Mouse (Mus musculus) MEL (cell line): ENCODE measurements around the gene Lats2. TPM values are rescaled to one million over a fixed set of nuclear protein-coding genes. Genes with fewer than 3 reads are reported as not detected.
A peak's percentile ranks its signal among the peaks of the same experiment; 100 is the strongest.

Experiments
- DNase-seq: peaks from one replicate; pipeline ENCODE4 v3.0.0; 2011; ENCODE audit warnings: low read depth, low spot score
- H3K27ac ChIP-seq: 2 replicates; pipeline ENCODE4 v1.5.1; 2012; ENCODE audit warnings: low read depth, mild to moderate bottlenecking, control low read depth, low read length, moderate library complexity; ENCODE audit not compliant: control insufficient read depth
- H3K27me3 ChIP-seq, 2 experiments: fragments of 150-350 bp in 1 of 2; sonication (generic) in 1 of 2; 2 replicates each; pipeline ENCODE4 v1.6.1; 2012; ENCODE audit warnings: low read length in 2 of 2, mild to moderate bottlenecking in 2 of 2, improper control_type of control experiment in 1 of 2, moderate library complexity in 1 of 2; ENCODE audit not compliant: insufficient read depth in 2 of 2, control insufficient read depth in 1 of 2
- H3K36me3 ChIP-seq, 2 experiments: 2 replicates each; pipeline ENCODE4 v1.6.1; 2012 to 2014; ENCODE audit warnings: low read length in 2 of 2, improper control_type of control experiment in 1 of 2, inconsistent platforms in 1 of 2, mild to moderate bottlenecking in 1 of 2; ENCODE audit not compliant: insufficient read depth in 2 of 2, control insufficient read depth in 1 of 2
- H3K4me1 ChIP-seq, 2 experiments: fragments of 150-350 bp in 1 of 2; sonication (generic) in 1 of 2; 2 replicates each; pipeline ENCODE4 v1.6.1; 2012; ENCODE audit warnings: low read length in 2 of 2, improper control_type of control experiment in 1 of 2, mild to moderate bottlenecking in 1 of 2; ENCODE audit not compliant: insufficient read depth in 2 of 2, control insufficient read depth in 1 of 2
- H3K4me3 ChIP-seq, 2 experiments: fragments of 150-350 bp in 1 of 2; sonication (generic) in 1 of 2; 2 replicates each; pipeline ENCODE4 v1.5.1; 2012; ENCODE audit warnings: low read depth in 2 of 2, low read length in 2 of 2, mild to moderate bottlenecking in 2 of 2, moderate library complexity in 2 of 2, control low read depth in 1 of 2, improper control_type of control experiment in 1 of 2; ENCODE audit not compliant: control insufficient read depth in 1 of 2, insufficient read depth in 1 of 2
- H3K79me2 ChIP-seq: 2 replicates; pipeline ENCODE4 v1.6.1; 2012; ENCODE audit warnings: mild to moderate bottlenecking, low read length, moderate library complexity; ENCODE audit not compliant: control insufficient read depth, poor library complexity, insufficient read depth
- H3K9ac ChIP-seq: 2 replicates; pipeline ENCODE4 v1.6.1; 2012; ENCODE audit warnings: low read depth, mild to moderate bottlenecking, control low read depth, low read length, moderate library complexity; ENCODE audit not compliant: control insufficient read depth, poor library complexity, severe bottlenecking
- H3K9me3 ChIP-seq: fragments of 150-350 bp; sonication (generic); replicated peaks from 2 replicates; pipeline ENCODE4 v1.6.1; 2012; ENCODE audit warnings: mild to moderate bottlenecking, low read length, improper control_type of control experiment, moderate library complexity; ENCODE audit not compliant: insufficient read depth
- BHLHE40 ChIP-seq: IDR thresholded peaks from 2 replicates; pipeline ENCODE4 v1.6.1; 2012; ENCODE audit warnings: low read depth, mild to moderate bottlenecking, inconsistent platforms, low read length, improper control_type of control experiment, borderline replicate concordance
- CHD1 ChIP-seq: IDR thresholded peaks from 2 replicates; pipeline ENCODE4 v1.6.1; 2012; ENCODE audit warnings: low read depth, mild to moderate bottlenecking, inconsistent platforms, low read length, improper control_type of control experiment
- CTCF ChIP-seq, 3 experiments: IDR thresholded peaks in 2 of 3; conservative IDR thresholded peaks in 1 of 3; 2 replicates each; pipeline ENCODE4 v1.5.1; 2011 to 2012; ENCODE audit warnings: low read length in 3 of 3, low read depth in 2 of 3, mild to moderate bottlenecking in 2 of 3, improper control_type of control experiment in 1 of 3, inconsistent platforms in 1 of 3, mixed read lengths in 1 of 3, moderate library complexity in 1 of 3; ENCODE audit not compliant: control insufficient read depth in 1 of 3, insufficient read depth in 1 of 3, poor library complexity in 1 of 3, severe bottlenecking in 1 of 3
- ELF1 ChIP-seq: IDR thresholded peaks from 2 replicates; pipeline ENCODE4 v1.6.1; 2014; ENCODE audit warnings: low read depth, mild to moderate bottlenecking, inconsistent platforms, low read length, improper control_type of control experiment, moderate library complexity
- EP300 ChIP-seq, 2 experiments: IDR thresholded peaks; 2 replicates each; pipeline ENCODE4 v1.6.1; 2011; ENCODE audit warnings: improper control_type of control experiment in 2 of 2, low read length in 2 of 2, low read depth in 1 of 2, mild to moderate bottlenecking in 1 of 2
- ETS1 ChIP-seq: IDR thresholded peaks from 2 replicates; pipeline ENCODE4 v1.6.1; 2012; ENCODE audit warnings: low read depth, mild to moderate bottlenecking, inconsistent platforms, low read length, improper control_type of control experiment, moderate library complexity
- HCFC1 ChIP-seq: IDR thresholded peaks from 2 replicates; pipeline ENCODE4 v1.6.1; 2012; ENCODE audit warnings: low read depth, mild to moderate bottlenecking, inconsistent platforms, low read length, improper control_type of control experiment, moderate library complexity
- JUND ChIP-seq: IDR thresholded peaks from 2 replicates; pipeline ENCODE4 v1.6.1; 2011; ENCODE audit warnings: low read depth, mild to moderate bottlenecking, improper control_type of control experiment, low read length
- KAT2A ChIP-seq: conservative IDR thresholded peaks from 2 replicates; pipeline ENCODE4 v1.6.1; 2012; ENCODE audit warnings: low read depth, low read length, improper control_type of control experiment, inconsistent platforms
- MAX ChIP-seq: IDR thresholded peaks from 2 replicates; pipeline ENCODE4 v1.6.1; 2011; ENCODE audit warnings: low read length, improper control_type of control experiment
- MAZ ChIP-seq: IDR thresholded peaks from 2 replicates; pipeline ENCODE4 v1.6.1; 2012; ENCODE audit warnings: low read depth, mild to moderate bottlenecking, inconsistent platforms, low read length, improper control_type of control experiment
- MXI1 ChIP-seq: IDR thresholded peaks from 2 replicates; pipeline ENCODE4 v1.6.1; 2011; ENCODE audit warnings: mild to moderate bottlenecking, low read depth, low read length, improper control_type of control experiment
- MYC ChIP-seq: IDR thresholded peaks from 2 replicates; pipeline ENCODE4 v1.6.1; 2011; ENCODE audit warnings: low read depth, mild to moderate bottlenecking, low read length, improper control_type of control experiment, moderate library complexity
- NELFE ChIP-seq: IDR thresholded peaks from 2 replicates; pipeline ENCODE4 v1.6.1; 2011; ENCODE audit warnings: low read depth, low read length, improper control_type of control experiment
- NRF1 ChIP-seq: IDR thresholded peaks from 2 replicates; pipeline ENCODE4 v1.6.1; 2014; ENCODE audit warnings: low read depth, mild to moderate bottlenecking, inconsistent platforms, low read length, improper control_type of control experiment, moderate library complexity; ENCODE audit not compliant: poor library complexity, insufficient read depth, severe bottlenecking
- POLR2A ChIP-seq, 2 experiments: IDR thresholded peaks; 2 replicates each; pipeline ENCODE4 v1.6.1; 2011 to 2012; ENCODE audit warnings: low read length in 2 of 2, mild to moderate bottlenecking in 2 of 2, control low read depth in 1 of 2, improper control_type of control experiment in 1 of 2, low read depth in 1 of 2, moderate library complexity in 1 of 2; ENCODE audit not compliant: control insufficient read depth in 1 of 2, insufficient read depth in 1 of 2, poor library complexity in 1 of 2
- POLR2AphosphoS2 ChIP-seq: IDR thresholded peaks from 2 replicates; pipeline ENCODE4 v1.6.1; 2011; ENCODE audit warnings: low read length, improper control_type of control experiment
- RCOR1 ChIP-seq: IDR thresholded peaks from 2 replicates; pipeline ENCODE4 v1.6.1; 2012; ENCODE audit warnings: low read depth, mild to moderate bottlenecking, inconsistent platforms, low read length, improper control_type of control experiment
- SIN3A ChIP-seq: IDR thresholded peaks from 2 replicates; pipeline ENCODE4 v1.6.1; 2012; ENCODE audit warnings: low read length, improper control_type of control experiment, inconsistent platforms
- SMC3 ChIP-seq: IDR thresholded peaks from 2 replicates; pipeline ENCODE4 v1.6.1; 2011; ENCODE audit warnings: low read depth, low read length, improper control_type of control experiment
- TBP ChIP-seq: IDR thresholded peaks from 2 replicates; pipeline ENCODE4 v1.8.0; 2011; ENCODE audit warnings: low read depth, low read length, improper control_type of control experiment
- TCF12 ChIP-seq: IDR thresholded peaks from 2 replicates; pipeline ENCODE4 v1.6.1; 2014; ENCODE audit warnings: low read depth, mild to moderate bottlenecking, inconsistent platforms, low read length, improper control_type of control experiment, moderate library complexity
- UBTF ChIP-seq: IDR thresholded peaks from 2 replicates; pipeline ENCODE4 v1.6.1; 2012; ENCODE audit warnings: low read depth, mild to moderate bottlenecking, inconsistent platforms, low read length, improper control_type of control experiment, moderate library complexity, borderline replicate concordance; ENCODE audit not compliant: insufficient read depth
- ZKSCAN1 ChIP-seq: IDR thresholded peaks from 2 replicates; pipeline ENCODE4 v1.6.1; 2012; ENCODE audit warnings: low read depth, mild to moderate bottlenecking, inconsistent platforms, low read length, improper control_type of control experiment, moderate library complexity
- polyA plus RNA-seq, 2 experiments: library from polyadenylated mRNA; stranded (reverse) in 1 of 2; unstranded in 1 of 2; fragments of >175 nt in 1 of 2; fragments of >200 nt in 1 of 2; gene quantifications; 2 replicates each; pipeline versions ENCODE4 v1.2.1 to v1.2.4; 2012; ENCODE audit warnings: low replicate concordance in 2 of 2, low read depth in 1 of 2; ENCODE audit not compliant: insufficient read length in 2 of 2, insufficient read depth in 1 of 2, missing spikeins in 1 of 2
- total RNA-seq: library from RNA; depleted of rRNA; stranded (reverse); fragments of 300-350 nt; gene quantifications from 2 replicates; pipeline ENCODE4 v1.2.3, GENCODE M21; 2012

The Lats2 gene
- total and polyA plus RNA-seq, 3 experiments: 1.1 to 2.6 TPM; not detected in 1

DNA sequence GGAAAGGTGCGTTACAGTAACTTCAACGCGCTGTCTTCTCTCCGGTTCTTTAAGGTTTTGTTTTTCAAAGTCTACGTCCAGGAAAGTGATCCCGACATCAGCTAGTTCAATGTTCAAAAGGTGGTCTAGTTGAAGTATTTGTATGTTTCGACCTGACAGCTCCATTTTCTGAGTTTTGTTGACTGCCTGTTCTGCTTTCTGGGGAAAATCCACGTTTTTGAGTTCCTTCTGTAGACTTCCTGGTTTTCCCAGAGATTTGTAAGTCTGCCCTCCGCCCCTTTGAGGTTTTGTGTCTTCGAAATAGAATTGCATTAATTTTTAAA, 92.6 kb downstream of the Lats2 start:
- Histone ChIP-seq H3K4me1 (peaks cover 4 to 6% of the 10 kb centered on the region in 2 experiments), H3K27ac (peak overlapping the region; percentile 39), H3K4me3 (peak overlapping the region; percentile 88 to 97), H3K9me3 (no peaks in the 10 kb centered on the region), H3K36me3 (peaks cover 2 to 20% of the 10 kb centered on the region in 2 experiments; a peak in 2 of 4 replicates), H3K9ac (peak overlapping the region; percentile 89), H3K79me2 (peaks cover 43% of the 10 kb centered on the region), H3K27me3 (no peaks in the 10 kb centered on the region)
- DNase-seq: no peak
- TF ChIP-seq JUND: no peak
- TF ChIP-seq TCF12: no peak
- TF ChIP-seq EP300 (IDR thresholded peaks at IDR 0.05; ENCODE audit: low read depth in 1 of 2, low read length in 2 of 2): no peak
- no peak for TF ChIP-seq ELF1
- TF ChIP-seq KAT2A: no peak
- TF ChIP-seq MAZ: no peak
- TF ChIP-seq MXI1: no peak
- no peak for TF ChIP-seq ZKSCAN1
- no peak for TF ChIP-seq SMC3
- TF ChIP-seq NELFE: no peak
- TF ChIP-seq NRF1: no peak

DNA sequence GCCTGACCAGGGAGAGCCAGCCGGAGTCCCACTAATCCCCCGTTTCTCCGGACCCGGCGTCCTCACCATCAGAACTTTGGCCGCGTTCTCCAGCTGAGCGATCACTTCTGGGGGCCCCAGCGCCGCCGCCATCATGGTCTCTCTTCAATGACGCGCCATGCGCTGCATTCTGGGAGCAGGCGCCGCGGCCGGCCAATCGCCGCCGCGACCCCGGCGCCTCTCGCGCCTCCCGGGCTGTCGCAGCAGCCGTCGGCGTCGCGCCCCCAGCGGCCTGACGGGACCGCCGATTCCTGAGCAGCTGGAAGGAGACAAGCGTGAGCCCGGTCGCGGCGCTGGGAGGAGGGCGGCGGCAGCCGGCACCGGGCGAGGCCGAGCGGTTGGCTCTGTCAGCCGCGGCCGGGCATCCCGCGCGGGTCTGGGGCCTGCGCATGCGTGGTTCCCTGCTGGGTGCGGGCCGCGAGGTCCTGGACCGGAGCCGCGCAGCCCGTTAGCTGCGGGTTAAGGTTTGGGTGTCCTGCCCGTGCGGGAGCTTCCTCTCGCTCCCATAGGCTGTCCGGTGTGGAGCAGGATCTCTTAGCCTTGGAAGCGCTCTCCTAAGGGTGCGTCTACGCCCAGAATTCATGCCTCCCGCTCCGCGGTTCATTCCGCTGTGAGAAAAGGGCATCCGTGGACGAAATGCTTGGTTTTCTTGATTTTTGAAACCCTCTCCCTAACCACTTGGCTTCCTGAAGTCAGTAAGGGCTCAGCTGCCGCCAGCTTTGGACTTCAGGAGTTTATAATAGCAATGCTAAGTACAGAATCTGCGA, 93.2 kb downstream of the Lats2 start, which contains the start of gene Xpo4:
Xpo4 (minus strand) TSS at position 609 of the 806 bp plus-strand sequence.
- H3K4me3 ChIP-seq: peak within 1 kb of the TSS; percentile 88 to 97
- H3K9ac ChIP-seq: peak within 1 kb of the TSS; percentile 89
- peak within 1 kb of the TSS; percentile 53 for H3K27ac ChIP-seq
- TF ChIP-seq RCOR1 (no peak), HCFC1 (peak; percentile 87), SIN3A (peak; percentile 75), ELF1 (no peak), MAX (peak; percentile 26), ETS1 (0 out of 2 replicates have a peak, but pooled peaks have one; percentile 5), MXI1 (peak; percentile 60), ZKSCAN1 (no peak), NRF1 (peak; percentile 81), SMC3 (no peak), POLR2AphosphoS2 (peak; percentile 82), TCF12 (peak; percentile 38; the same call in 1 of the 2 replicates), KAT2A (peak; percentile 60; the same call in 1 of the 2 replicates), NELFE (peak; percentile 81), CHD1 (no peak), UBTF (peak; percentile 43; the same call in 1 of the 2 replicates), MYC (peak; percentile 67), BHLHE40 (no peak), POLR2A (IDR thresholded peaks at IDR 0.05; ENCODE audit: control insufficient read depth in 1 of 2, insufficient read depth in 1 of 2, low read depth in 1 of 2, low read length in 2 of 2, poor library complexity in 1 of 2) (peak; percentile 83 to 86; a peak in 3 of 4 replicates), TBP (peak; percentile 53), EP300 (IDR thresholded peaks at IDR 0.05; ENCODE audit: low read depth in 1 of 2, low read length in 2 of 2) (0 out of 4 replicates have a peak, but pooled peaks of 1 of the 2 experiments have one; percentile 20), CTCF (IDR thresholded peaks at IDR 0.05 in 2 of 3, conservative IDR thresholded peaks at IDR 0.05 in 1 of 3; ENCODE audit: control insufficient read depth in 1 of 3, insufficient read depth in 1 of 3, low read depth in 2 of 3, low read length in 3 of 3, poor library complexity in 1 of 3, severe bottlenecking in 1 of 3) (peak in 2 of 3 experiments; percentile 7 to 21; a peak in 2 of 6 replicates)
- peaks cover 2 to 22% of the 10 kb centered on the region in 2 experiments; a peak in 2 of 4 replicates for H3K36me3 ChIP-seq
- H3K79me2 ChIP-seq: peaks cover 48% of the 10 kb centered on the region
- DNase-seq: peak; percentile 85
- H3K4me1 ChIP-seq: peaks cover 4 to 6% of the 10 kb centered on the region in 2 experiments
- no peaks in the 10 kb centered on the region for H3K9me3 ChIP-seq
- no peaks in the 10 kb centered on the region for H3K27me3 ChIP-seq
